Mouse (Mus musculus): Measurements from ENCODE around the gene Gxylt1.
"Not testable (repeated sequence)": the region's sequence is repeated elsewhere in the genome, so short reads cannot be mapped to it uniquely, and the experiment has no call there.

GRCm38 (mm10) chr15:93310304-93310703 lies 35.3 kb upstream of the Gxylt1 start:
- TF ChIP-seq CTCF (conservative IDR thresholded peaks at IDR 0.05; ENCODE audit: low read length); NANOG (IDR thresholded peaks at IDR 0.05; ENCODE audit: borderline replicate concordance, low read length); POU5F1 (IDR thresholded peaks at IDR 0.05; ENCODE audit: borderline replicate concordance, low read length): not testable (repeated sequence)

Measured in E14TG2a.4 (cell line).